Mouse (Mus musculus): ENCODE results near the gene Ppp4r1.

Ppp4r1 gene

DNA sequence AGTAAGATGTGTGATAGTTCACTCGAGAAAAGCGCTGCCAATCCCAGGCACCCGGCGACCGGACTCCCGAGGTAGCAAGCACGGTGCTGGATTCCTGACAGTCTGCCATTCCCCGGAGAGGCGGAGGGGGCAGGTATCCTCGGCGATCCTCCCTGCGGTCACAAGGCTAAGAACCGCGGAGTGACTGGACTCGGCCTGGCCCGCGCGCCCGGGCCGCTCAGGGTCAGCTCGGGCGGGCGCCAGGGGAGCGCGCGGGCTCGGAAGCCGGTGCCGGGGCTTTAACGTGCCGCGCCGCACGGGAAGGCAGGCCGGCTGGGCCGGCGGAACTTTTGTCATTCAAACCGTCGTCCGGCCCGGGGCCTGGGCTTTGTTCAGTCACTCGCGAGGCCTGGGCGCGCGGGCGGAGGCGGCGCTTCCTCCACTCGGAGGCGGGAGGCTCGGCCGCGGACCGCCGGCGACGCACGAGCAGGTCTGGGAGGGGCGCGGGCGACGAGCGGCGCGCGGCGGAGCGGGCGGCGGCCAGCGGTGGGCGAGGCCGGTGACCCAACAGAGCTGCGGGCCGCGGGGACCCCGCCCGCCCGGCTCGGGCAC, at the start of gene Ppp4r1:
Ppp4r1 (plus strand) TSS at position 23 of the 591 bp plus-strand sequence.
- peak; percentile 38 for DNase-seq (ENCODE audit: low spot score)

- no peak for DNase-seq (ENCODE audit: low spot score)
These were observed 49.7 kb upstream of the Ppp4r1 start for GRCm38 (mm10) chr17:65732666-65733065.

GRCm38 (mm10) chr17:65735088-65735487, 47.3 kb upstream of the Ppp4r1 start:
- no peak for DNase-seq (ENCODE audit: low spot score)

DNA sequence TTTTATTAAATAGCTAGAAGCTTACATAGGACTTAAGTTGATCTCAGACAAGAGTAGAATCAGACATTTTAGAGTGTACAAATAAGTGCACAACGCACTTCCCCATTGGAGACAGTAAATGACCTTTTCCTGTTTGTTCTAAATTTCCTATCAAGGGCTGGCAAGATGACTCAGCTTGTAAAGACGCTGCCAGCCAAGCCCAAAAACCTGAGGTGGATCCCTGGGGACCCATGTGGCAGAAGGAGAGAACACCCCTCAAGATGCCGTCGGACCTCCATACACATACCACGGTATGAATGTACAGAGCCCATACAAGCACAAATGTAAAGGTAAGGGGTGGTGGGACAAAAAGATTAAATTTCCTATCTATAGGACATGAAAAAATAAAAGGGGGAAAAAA, 45.2 kb upstream of the Ppp4r1 start:
- no peak for DNase-seq (ENCODE audit: low spot score)

GRCm38 (mm10) chr17:65737622-65738021, 44.8 kb upstream of the Ppp4r1 start:
- DNase-seq (ENCODE audit: low spot score): no peak

DNA sequence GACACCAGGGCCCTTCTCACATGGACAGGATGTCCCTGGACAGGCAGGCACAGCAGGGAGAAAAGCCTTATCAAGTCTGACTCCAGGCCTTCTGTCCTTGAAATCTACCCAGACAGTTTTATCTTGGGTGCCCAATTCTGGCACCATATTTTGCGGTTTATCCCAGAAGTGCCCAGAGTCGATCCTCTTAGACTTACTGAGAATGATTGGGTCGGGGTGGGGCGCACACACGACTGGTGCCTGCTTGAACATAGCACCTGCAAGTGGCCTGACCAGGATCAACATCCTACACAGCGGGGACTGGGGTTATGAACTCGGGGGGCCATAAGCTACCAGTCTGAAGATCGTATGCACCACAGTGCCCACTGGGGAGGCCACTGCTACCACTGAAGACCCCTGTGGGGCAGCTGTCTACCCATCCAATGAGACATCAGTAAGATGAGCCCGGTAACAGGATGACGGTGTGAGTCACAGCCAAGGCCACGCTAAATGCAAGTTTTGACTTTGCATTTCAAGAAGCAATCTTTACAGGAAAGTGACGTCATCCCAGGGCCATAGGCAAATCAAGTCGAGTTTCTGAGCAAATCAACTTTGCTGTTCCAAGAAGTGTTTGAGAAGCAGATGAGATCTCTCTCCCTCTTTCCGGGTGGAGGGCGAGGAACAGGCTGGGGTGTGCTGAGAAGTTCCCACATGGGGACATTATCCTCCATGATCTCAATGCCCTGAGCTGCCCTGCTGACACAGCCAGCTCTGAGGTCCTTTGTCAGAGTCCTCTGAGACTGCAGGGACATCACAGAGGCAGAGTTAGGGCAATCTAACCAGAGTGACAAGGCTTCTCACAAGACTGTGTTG, 42.3 kb upstream of the Ppp4r1 start:
- DNase-seq (ENCODE audit: low spot score): no peak

DNA sequence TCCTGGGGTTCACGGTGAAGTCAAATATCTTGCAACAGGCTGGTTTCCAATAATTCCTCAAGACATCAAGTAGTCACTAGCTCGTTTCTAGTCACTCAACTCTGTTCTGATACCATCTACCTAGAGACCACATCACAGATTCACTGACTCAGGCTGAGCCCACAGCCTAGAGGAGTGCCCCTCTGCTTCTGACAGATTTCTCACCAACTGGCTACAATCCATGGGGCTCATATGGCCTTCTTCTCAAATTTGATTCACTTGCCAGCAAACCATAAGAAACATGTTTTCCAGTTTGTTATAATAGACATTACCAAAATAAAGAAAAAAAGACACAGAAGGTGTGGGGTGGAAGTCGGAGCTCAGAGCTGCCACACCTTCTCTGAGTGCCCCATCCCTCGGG, 40.8 kb upstream of the Ppp4r1 start:
- DNase-seq (ENCODE audit: low spot score): no peak

- no peak for DNase-seq (ENCODE audit: low spot score)
These were observed 40.0 kb upstream of the Ppp4r1 start for GRCm38 (mm10) chr17:65742245-65742905.

- DNase-seq (ENCODE audit: low spot score): no peak
These were observed 39.4 kb upstream of the Ppp4r1 start for GRCm38 (mm10) chr17:65742969-65743368.

GRCm38 (mm10) chr17:65743664-65744330, 38.6 kb upstream of the Ppp4r1 start:
- DNase-seq (ENCODE audit: low spot score): no peak

GRCm38 (mm10) chr17:65746314-65746713, 36.1 kb upstream of the Ppp4r1 start:
- DNase-seq (ENCODE audit: low spot score): no peak

- DNase-seq (ENCODE audit: low spot score): no peak
These were observed 33.4 kb upstream of the Ppp4r1 start for GRCm38 (mm10) chr17:65748997-65749396.

DNA sequence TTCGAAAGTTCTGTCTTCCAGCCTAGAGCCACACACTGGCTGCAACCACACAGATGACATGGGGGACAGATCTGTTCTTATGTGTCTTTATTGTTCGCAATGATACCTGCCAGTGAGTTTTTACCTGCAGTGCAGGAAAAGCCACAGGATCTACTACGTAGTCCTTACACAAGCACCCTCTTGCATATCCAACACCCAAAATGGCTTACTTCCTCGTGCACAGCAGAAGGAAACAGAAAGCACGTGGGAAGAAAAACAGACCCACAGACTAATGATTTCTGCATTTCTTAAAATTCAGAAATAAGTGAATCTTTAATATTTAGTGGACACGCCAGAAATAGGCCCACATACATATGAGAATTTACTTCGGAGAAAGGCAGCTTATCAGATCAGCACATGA, 32.6 kb upstream of the Ppp4r1 start:
- no peak for DNase-seq (ENCODE audit: low spot score)

- no peak for DNase-seq (ENCODE audit: low spot score)
These were observed 32.1 kb upstream of the Ppp4r1 start for GRCm38 (mm10) chr17:65750301-65750700.

- DNase-seq (ENCODE audit: low spot score): no peak
These were observed 29.2 kb upstream of the Ppp4r1 start for GRCm38 (mm10) chr17:65753130-65753529.

DNA sequence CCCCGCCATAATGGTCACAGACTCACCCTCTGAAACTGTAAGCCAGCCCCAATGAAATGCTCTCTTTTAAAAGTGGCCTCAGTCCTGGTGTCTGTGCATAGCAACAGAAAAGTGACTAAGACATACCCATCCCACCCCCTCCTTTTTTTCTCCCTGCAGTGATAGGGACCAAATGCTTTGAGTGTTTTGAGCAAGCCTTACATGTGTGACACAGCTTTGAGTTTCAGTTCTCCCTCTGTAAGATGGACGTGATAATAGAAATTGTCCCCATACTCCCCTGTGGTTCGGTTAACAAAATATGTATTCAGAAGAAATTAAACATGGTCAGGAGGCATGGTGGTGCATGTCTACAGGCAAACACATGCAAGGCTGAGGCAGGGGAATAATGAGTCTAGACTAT, 26.5 kb upstream of the Ppp4r1 start:
- DNase-seq (ENCODE audit: low spot score): no peak

DNA sequence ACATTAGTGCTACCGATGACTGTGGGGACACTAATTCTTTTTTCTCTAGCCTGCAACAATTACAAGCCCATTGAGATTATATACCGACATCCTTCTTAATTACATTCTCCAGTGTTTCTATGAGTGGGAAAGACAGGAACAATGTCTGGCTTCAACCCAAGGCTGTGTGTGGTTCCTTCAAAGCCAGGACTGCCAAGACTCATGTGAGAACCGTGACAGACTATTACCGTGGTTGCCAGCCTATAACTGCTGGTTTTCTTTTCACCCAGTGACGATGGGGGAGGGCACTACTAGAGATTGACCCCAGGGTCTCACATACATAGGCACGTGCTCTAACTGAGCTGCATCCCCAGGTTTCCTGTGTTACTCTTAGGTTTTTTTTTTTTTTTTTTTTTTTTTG, 25.2 kb upstream of the Ppp4r1 start:
- no peak for DNase-seq (ENCODE audit: low spot score)

- DNase-seq (ENCODE audit: low spot score): no peak
These were observed 19.2 kb upstream of the Ppp4r1 start for GRCm38 (mm10) chr17:65763221-65763620.

- no peak for DNase-seq (ENCODE audit: low spot score)
These were observed 13.9 kb upstream of the Ppp4r1 start for GRCm38 (mm10) chr17:65768486-65768885.

DNA sequence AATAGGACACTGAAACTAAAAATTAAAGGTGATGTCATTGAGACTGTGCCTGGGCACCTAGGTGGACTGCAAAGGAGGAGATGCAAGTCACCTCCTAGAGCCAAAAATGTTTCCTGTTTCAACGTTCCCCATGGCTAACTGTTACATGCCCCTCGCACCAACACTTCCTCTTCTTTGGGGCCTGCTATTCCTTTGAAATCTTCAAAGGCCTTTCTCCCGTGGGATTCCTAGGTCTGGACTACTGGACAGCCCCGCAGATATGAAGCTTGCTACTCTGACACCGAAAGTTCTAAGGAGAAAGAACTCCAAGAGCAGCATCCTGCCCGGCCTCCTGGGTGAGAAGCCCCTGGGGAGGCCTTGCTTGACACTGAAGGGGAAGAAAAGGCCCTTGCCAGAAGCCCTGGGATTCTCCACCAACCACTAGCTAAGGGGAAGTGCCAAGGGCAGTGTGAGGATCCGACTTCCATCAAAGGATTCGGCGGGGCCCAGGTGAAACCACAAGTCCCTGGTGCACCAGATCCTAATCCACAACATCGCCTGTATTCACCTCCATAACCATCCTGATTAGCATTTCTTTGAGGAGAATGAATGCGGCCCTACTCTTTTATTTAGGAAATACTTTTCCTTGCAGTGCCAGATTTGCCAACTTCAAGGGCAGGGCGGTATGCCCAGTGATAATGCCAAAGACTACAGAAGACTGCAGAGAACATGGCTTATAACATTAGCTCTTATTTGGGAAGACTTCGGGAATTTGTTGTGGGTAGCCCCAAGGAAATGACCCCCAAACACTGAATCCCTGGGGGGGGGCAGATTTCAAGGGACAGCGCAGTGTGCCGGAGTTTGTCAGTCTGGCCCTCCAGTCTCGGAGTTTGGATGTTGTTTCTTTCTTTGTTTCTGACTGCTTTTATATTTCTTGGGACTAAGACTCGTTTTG, 11.1 kb upstream of the Ppp4r1 start:
- DNase-seq (ENCODE audit: low spot score): no peak

Data from urinary bladder, postnatal 10 days (tissue).